ENCODE assay signal across 9 mouse cellular contexts in the genomic region with DNA sequence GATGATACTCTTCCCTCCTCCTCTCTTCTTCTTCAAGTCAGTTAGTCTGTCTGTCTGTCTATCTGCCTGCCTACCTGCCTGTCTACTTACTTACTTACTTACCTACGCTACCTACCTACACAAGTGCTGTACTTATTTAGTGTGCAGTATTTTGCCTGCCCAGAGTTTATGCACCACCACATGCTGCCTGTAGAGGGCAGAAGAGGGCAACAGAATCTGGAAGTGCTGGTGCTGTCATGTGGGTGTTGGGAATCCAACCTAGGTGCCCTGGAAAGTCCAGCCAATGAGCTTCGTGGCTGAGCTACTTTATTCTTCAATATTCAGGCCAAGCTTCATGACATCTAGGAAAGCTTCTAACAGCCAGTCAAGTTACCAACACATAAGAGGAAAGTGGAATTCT. TPM values are rescaled to one million over a fixed set of nuclear protein-coding genes. Genes with fewer than 3 reads are reported as not detected.
DNase-seq lines count a peak whose midpoint lies in the region; ATAC-seq and TF ChIP-seq lines count a peak whose summit lies in the region.
"Had no signal": no experiment of that assay in that cellular context is flagged by ENCODE, and none has a peak within 500 bp of the region (broad histone marks: within the 10 kb centered on the region; RNA-seq: fewer than 3 reads in every experiment).

No protein-coding gene starts in this region.

- intact Hi-C loops in heart, adult 2 months (cut with DNase I), result loop anchor here (2.0 kb wide), 1 partner anchor 187 kb away; no protein-coding TSS in a partner anchor

- peak; percentile 85 for TF ChIP-seq CTCF in heart, adult 2 months (IDR thresholded peaks at IDR 0.05)
- TF ChIP-seq CTCF in small intestine, adult 2 months (IDR thresholded peaks at IDR 0.05; ENCODE audit: extremely low read depth, insufficient read length, insufficient replicate concordance, low read depth, low read length), result peak; percentile 76; the same call in 1 of the 2 replicates

- H3K9ac ChIP-seq in heart, adult 2 months (ENCODE audit: low read depth, low read length), result no peak overlapping the region
- H3K9ac ChIP-seq in liver, embryonic 12.5 days, result peak overlapping the region; percentile 59

- H3K9me3 ChIP-seq in liver, embryonic 12.5 days (replicated peaks), result no peaks in the 10 kb centered on the region

- WGBS in heart, adult 2 months, result 85% methylated on average over 2 of the region's 2 CpGs
- 73% methylated on average over 2 of the region's 2 CpGs for WGBS in liver, embryonic 12.5 days (ENCODE audit: insufficient replicate concordance)
- WGBS in small intestine, adult 2 months, result 80% methylated on average over 2 of the region's 2 CpGs

- peak overlapping the region; percentile 63; the same call in 1 of the 2 replicates for H3K4me2 ChIP-seq in liver, embryonic 12.5 days

- TF ChIP-seq POLR2A in heart, adult 2 months (IDR thresholded peaks at IDR 0.05; ENCODE audit: insufficient read depth, low read depth, low read length), result no peak
- no peak for TF ChIP-seq POLR2A in small intestine, adult 2 months (IDR thresholded peaks at IDR 0.05; ENCODE audit: low read depth, low read length)

- no peak overlapping the region for H3K4me3 ChIP-seq in heart, adult 2 months
- no peak overlapping the region for H3K4me3 ChIP-seq in liver, embryonic 12.5 days
- H3K4me3 ChIP-seq in small intestine, adult 2 months (ENCODE audit: low read depth, low read length), result no peak overlapping the region

- H3K27me3 ChIP-seq in heart, adult 2 months (ENCODE audit: control insufficient read depth, insufficient read depth, low read length), result no peaks in the 10 kb centered on the region
- no peaks in the 10 kb centered on the region for H3K27me3 ChIP-seq in liver, embryonic 12.5 days (replicated peaks)
- H3K27me3 ChIP-seq in small intestine, adult 2 months (ENCODE audit: control insufficient read depth, insufficient read depth, low read length), result no peaks in the 10 kb centered on the region

- 0 out of 2 replicates have a peak, but pooled peaks have one; percentile 35 for TF ChIP-seq EP300 in heart, adult 2 months (IDR thresholded peaks at IDR 0.05; ENCODE audit: insufficient read depth, low read depth, low read length)

- no peak for ATAC-seq in liver, embryonic 12.5 days

- peak; percentile 54 for DNase-seq in gastrocnemius, adult 18-20 months (ENCODE audit: low spot score)
- no peak for DNase-seq in gastrocnemius, adult 8-10 months (ENCODE audit: low spot score in 2 of 2)
- peak; percentile 75 to 76 for DNase-seq in B cell, adult 2 months
- peak; percentile 54 for DNase-seq in adipocyte (ENCODE audit: low spot score)
- peak; percentile 39 to 49 for DNase-seq in heart, adult 2 months
- no peak for DNase-seq in MN1 (ENCODE audit: low spot score)

- no peaks in the 10 kb centered on the region for H3K79me2 ChIP-seq in heart, adult 2 months (replicated peaks; ENCODE audit: control insufficient read depth, insufficient read depth, low read length)

- no peak overlapping the region for H3K27ac ChIP-seq in heart, adult 2 months
- H3K27ac ChIP-seq in liver, embryonic 12.5 days, result peak overlapping the region; percentile 99
- no peak overlapping the region for H3K27ac ChIP-seq in small intestine, adult 2 months (ENCODE audit: insufficient read depth, low read depth, low read length)

- H3K36me3 ChIP-seq in heart, adult 2 months (ENCODE audit: control insufficient read depth, insufficient read depth, low read length), result no peaks in the 10 kb centered on the region
- peaks cover 89% of the 10 kb centered on the region for H3K36me3 ChIP-seq in liver, embryonic 12.5 days
- peaks cover 14% of the 10 kb centered on the region for H3K36me3 ChIP-seq in small intestine, adult 2 months (ENCODE audit: control insufficient read depth, insufficient read depth, low read length)

- no peaks in the 10 kb centered on the region for H3K4me1 ChIP-seq in heart, adult 2 months (ENCODE audit: control insufficient read depth, insufficient read depth, low read length)
- peaks cover 31% of the 10 kb centered on the region for H3K4me1 ChIP-seq in liver, embryonic 12.5 days
- no peaks in the 10 kb centered on the region for H3K4me1 ChIP-seq in small intestine, adult 2 months (ENCODE audit: control insufficient read depth, insufficient read depth, insufficient read length, low read length)

RNA-seq across cellular contexts. Expression of a gene that starts 12.3 kb away (rescaled TPM):
- 100 to 1,000 TPM; 138 to 213 TPM for total RNA-seq in gastrocnemius, adult 18-20 months (2021)
- 100 to 1,000 TPM; 149 to 179 (median 165) TPM for total RNA-seq in gastrocnemius, adult 8-10 months (2022)
- total RNA-seq in heart, adult 2 months (2021), result 100 to 1,000 TPM; 752 to 818 TPM
- polyA plus RNA-seq in heart, adult 2 months (2012; rRNA removed), result 427 and 503 TPM in 2 replicates
- polyA plus RNA-seq in liver, embryonic 12.5 days (2016; fragmentation: Nextera tagmentation; extraction: Ambion mirVana), result 656 and 672 TPM in 2 replicates
- polyA plus RNA-seq in small intestine, adult 2 months (2012; rRNA removed), result 252 and 340 TPM in 2 replicates

RNA-seq across cellular contexts. Expression of a gene that starts 15.6 kb away (rescaled TPM):
- total RNA-seq in gastrocnemius, adult 18-20 months (2021), result 10 to 100 TPM; 10.2 to 11.5 TPM
- total RNA-seq in gastrocnemius, adult 8-10 months (2022), result 10 to 100 TPM in 3 of 4 experiments, 1 to 10 TPM in 1; 7.4 to 13.1 (median 11.4) TPM
- total RNA-seq in heart, adult 2 months (2021), result 10 to 100 TPM; 12.1 to 13.3 TPM
- 19.3 and 23.4 TPM in 2 replicates for polyA plus RNA-seq in heart, adult 2 months (2012; rRNA removed)
- polyA plus RNA-seq in liver, embryonic 12.5 days (2016; fragmentation: Nextera tagmentation; extraction: Ambion mirVana), result 32.5 and 33.2 TPM in 2 replicates
- polyA plus RNA-seq in small intestine, adult 2 months (2012; rRNA removed), result 16.2 and 16.9 TPM in 2 replicates

RNA-seq across cellular contexts. Expression of a gene that starts 29.1 kb away (rescaled TPM):
- total RNA-seq in gastrocnemius, adult 18-20 months (2021), result 10 to 100 TPM; 32.3 to 32.8 TPM
- 10 to 100 TPM; 34.1 to 36.4 (median 35.4) TPM for total RNA-seq in gastrocnemius, adult 8-10 months (2022)
- 10 to 100 TPM; 35.5 to 36.7 TPM for total RNA-seq in heart, adult 2 months (2021)
- 10.2 and 17.7 TPM in 2 replicates for polyA plus RNA-seq in heart, adult 2 months (2012; rRNA removed)
- polyA plus RNA-seq in liver, embryonic 12.5 days (2016; fragmentation: Nextera tagmentation; extraction: Ambion mirVana), result 87.3 and 93.7 TPM in 2 replicates
- polyA plus RNA-seq in small intestine, adult 2 months (2012; rRNA removed), result 4.8 and 7.3 TPM in 2 replicates

RNA-seq across cellular contexts. Expression of a gene that starts 42.0 kb away (rescaled TPM):
- total RNA-seq in gastrocnemius, adult 18-20 months (2021), result 10 to 100 TPM; 48.0 to 50.7 TPM
- total RNA-seq in gastrocnemius, adult 8-10 months (2022), result 10 to 100 TPM; 53.0 to 58.9 (median 56.3) TPM
- total RNA-seq in heart, adult 2 months (2021), result 10 to 100 TPM; 40.2 to 45.3 TPM
- 29.5 and 49.2 TPM in 2 replicates for polyA plus RNA-seq in heart, adult 2 months (2012; rRNA removed)
- polyA plus RNA-seq in liver, embryonic 12.5 days (2016; fragmentation: Nextera tagmentation; extraction: Ambion mirVana), result 68.6 and 71.9 TPM in 2 replicates
- polyA plus RNA-seq in small intestine, adult 2 months (2012; rRNA removed), result 10.1 and 17.0 TPM in 2 replicates

RNA-seq across cellular contexts. Expression of a gene that starts 48.7 kb away (rescaled TPM):
- total RNA-seq in gastrocnemius, adult 18-20 months (2021), result under 1 TPM; 0.36 to 0.62 TPM
- total RNA-seq in gastrocnemius, adult 8-10 months (2022), result under 1 TPM in 3 of 4 experiments, not detected in 1; 0.15 to 0.19 (median 0.18) TPM
- total RNA-seq in heart, adult 2 months (2021), result not detected
- not detected in 2 replicates for polyA plus RNA-seq in heart, adult 2 months (2012; rRNA removed)
- polyA plus RNA-seq in liver, embryonic 12.5 days (2016; fragmentation: Nextera tagmentation; extraction: Ambion mirVana), result 0.07 TPM in 2 replicates
- polyA plus RNA-seq in small intestine, adult 2 months (2012; rRNA removed), result not detected in 2 replicates
- total RNA-seq: left cerebral cortex, postnatal 36 days had no signal

Comparison
In these comparisons a context has a peak if more than half of its experiments do, and no peak if none do; other contexts are left out.
1. DNase-seq: peak in gastrocnemius, adult 18-20 months (single experiment), B cell, adult 2 months (2 of 2), adipocyte (single experiment) and heart, adult 2 months (2 of 2); none in gastrocnemius, adult 8-10 months (0 of 2) and MN1 (single experiment).